Mouse (Mus musculus) hindbrain, embryonic 16.5 days (tissue): ENCODE measurements at regions not wholly inside any gene's neighbourhood (a gene's known extent, or its start where the extent isn't known, plus 50 kb on each side); places are given as distances from the start of the nearest gene placed in this dataset.

Experiments used
- ATAC-seq: fragments of 200-750 bp; cut with Nextera tagmentation; 2 replicates; pipeline ENCODE4 v1.8.0; 2017; ENCODE audit warnings: moderate TSS enrichment, moderate library complexity
- H3K27ac ChIP-seq: fragments of 300-500 bp; sonication (generic); 2 replicates; pipeline ENCODE4 v1.5.1; 2014; ENCODE audit warnings: low read depth, mild to moderate bottlenecking, control low read depth, low read length, moderate library complexity
- H3K27me3 ChIP-seq: fragments of 300-500 bp; sonication (generic); replicated peaks from 2 replicates; pipeline ENCODE4 v1.6.1; 2014; ENCODE audit warnings: low read length; ENCODE audit not compliant: control insufficient read depth, insufficient read depth
- H3K36me3 ChIP-seq: fragments of 300-500 bp; sonication (generic); 2 replicates; pipeline ENCODE4 v1.6.1; 2014; ENCODE audit warnings: mild to moderate bottlenecking, low read length, moderate library complexity, mixed read lengths; ENCODE audit not compliant: control insufficient read depth, insufficient read depth
- H3K4me1 ChIP-seq: fragments of 300-500 bp; sonication (generic); 2 replicates; pipeline ENCODE4 v1.6.1; 2014; ENCODE audit warnings: low read depth, low read length; ENCODE audit not compliant: control insufficient read depth, insufficient read depth
- H3K4me2 ChIP-seq: fragments of 300-500 bp; sonication (generic); 2 replicates; pipeline ENCODE4 v1.6.1; 2014; ENCODE audit warnings: mild to moderate bottlenecking, low read length, control low read depth, moderate library complexity
- H3K4me3 ChIP-seq: fragments of 300-500 bp; sonication (generic); 2 replicates; pipeline ENCODE4 v1.5.1; 2014; ENCODE audit warnings: mild to moderate bottlenecking, low read length, control low read depth, moderate library complexity
- H3K9ac ChIP-seq: fragments of 300-500 bp; sonication (generic); 2 replicates; pipeline ENCODE4 v1.6.1; 2014; ENCODE audit warnings: low read depth, mild to moderate bottlenecking, control low read depth, low read length, moderate library complexity
- H3K9me3 ChIP-seq: fragments of 300-500 bp; sonication (generic); 2 replicates; pipeline ENCODE4 v1.6.1; 2014; ENCODE audit warnings: mild to moderate bottlenecking, low read length, moderate library complexity; ENCODE audit not compliant: control insufficient read depth
- WGBS: fragments of 180-500 bp; shearing (Covaris S2); extraction: QIAGEN DNeasy Blood & Tissue Kit; methylation state at CpG from one replicate; pipeline ENCODE4 v1.1.7; 2014; 5-methylcytosine and 5-hydroxymethylcytosine counted together

GRCm38 (mm10) chr4:127501881-127502280, 143.9 kb upstream of the Gjb5 start:
- no peak overlapping the region for H3K4me2 ChIP-seq
- H3K27me3 ChIP-seq: no peaks in the 10 kb centered on the region
- no peak overlapping the region for H3K27ac ChIP-seq
- ATAC-seq: no peak
- no peaks in the 10 kb centered on the region for H3K4me1 ChIP-seq
- 84% methylated on average over 7 of the region's 7 CpGs for WGBS
- H3K9me3 ChIP-seq: no peaks in the 10 kb centered on the region
- no peaks in the 10 kb centered on the region for H3K36me3 ChIP-seq
- H3K9ac ChIP-seq: no peak overlapping the region
- no peak overlapping the region for H3K4me3 ChIP-seq

DNA sequence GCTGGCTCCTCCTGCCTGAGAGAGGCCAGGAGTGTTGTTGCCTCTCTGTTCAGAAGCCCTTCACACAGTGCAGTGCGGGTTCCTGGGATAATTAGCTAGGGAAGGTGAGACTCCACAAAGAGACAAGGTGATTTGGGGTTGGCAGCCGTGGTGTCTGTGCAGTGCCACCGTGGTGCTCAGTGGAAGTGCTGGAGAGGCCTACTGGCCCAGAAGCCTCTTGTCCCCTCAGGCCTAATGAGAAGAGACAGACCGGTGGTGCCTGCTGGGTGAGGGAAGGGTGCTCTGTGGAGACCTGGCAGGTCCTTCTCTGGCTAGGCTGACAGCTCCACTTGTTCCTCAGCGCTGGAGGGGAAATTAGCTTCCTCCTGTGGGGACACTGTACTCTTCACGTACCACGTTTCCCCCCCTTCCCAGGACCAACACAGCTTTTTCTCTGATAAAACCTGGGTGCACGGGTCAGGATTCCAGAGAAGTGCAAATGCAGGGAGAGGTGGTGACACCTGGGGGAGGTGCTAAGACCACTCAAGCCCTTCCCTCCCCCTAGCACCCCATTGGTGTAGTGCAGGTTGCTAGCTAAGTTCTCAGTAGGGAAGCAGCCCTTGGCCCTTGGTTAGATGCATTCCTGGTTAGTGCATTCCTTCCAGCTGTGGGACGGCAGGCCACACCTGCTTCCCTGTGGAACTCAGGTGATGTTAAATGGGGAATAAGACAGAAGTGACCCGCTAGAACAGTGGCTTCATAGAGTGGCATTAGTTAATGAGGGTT, 129.2 kb upstream of the Gjb5 start:
- Histone ChIP-seq H3K4me1 (no peaks in the 10 kb centered on the region), H3K27ac (no peak overlapping the region; the same call in 1 of the 2 replicates), H3K36me3 (no peaks in the 10 kb centered on the region), H3K4me2 (no peak overlapping the region), H3K9me3 (no peaks in the 10 kb centered on the region), H3K27me3 (no peaks in the 10 kb centered on the region), H3K4me3 (no peak overlapping the region), H3K9ac (no peak overlapping the region)
- no peak for ATAC-seq
- 50% methylated on average over 10 of the region's 10 CpGs for WGBS

DNA sequence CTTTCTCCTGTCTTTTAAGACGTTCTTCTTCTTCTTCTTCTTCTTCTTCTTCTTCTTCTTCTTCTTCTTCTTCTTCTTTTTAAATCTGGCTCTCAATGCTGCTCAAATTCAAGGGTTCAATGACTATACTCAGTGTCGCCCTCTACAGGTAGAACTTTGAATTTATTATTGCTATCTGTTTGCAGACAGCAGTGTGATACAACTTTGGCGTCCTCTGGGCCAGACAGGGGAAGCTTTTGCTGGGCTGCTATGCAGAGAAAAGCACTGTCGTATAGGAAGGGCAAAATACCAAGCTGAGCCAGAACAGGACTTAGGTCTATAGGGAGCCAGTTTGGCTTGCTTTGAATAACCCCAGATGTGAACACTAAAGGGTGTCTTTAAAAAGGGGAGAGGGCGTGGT, 127.3 kb upstream of the Gjb5 start:
- WGBS: 77% methylated on average over 5 of the region's 5 CpGs
- Histone ChIP-seq H3K27me3 (no peaks in the 10 kb centered on the region), H3K4me1 (no peaks in the 10 kb centered on the region), H3K9me3 (no peaks in the 10 kb centered on the region), H3K36me3 (no peaks in the 10 kb centered on the region), H3K4me3 (no peak overlapping the region), H3K9ac (no peak overlapping the region), H3K27ac (no peak overlapping the region), H3K4me2 (no peak overlapping the region)
- no peak for ATAC-seq

- H3K27ac ChIP-seq: no peak overlapping the region
- no peaks in the 10 kb centered on the region for H3K27me3 ChIP-seq
- H3K4me1 ChIP-seq: no peaks in the 10 kb centered on the region
- ATAC-seq: no peak
- H3K4me3 ChIP-seq: no peak overlapping the region
- no peak overlapping the region for H3K9ac ChIP-seq
- H3K4me2 ChIP-seq: no peak overlapping the region
- 69% methylated on average over 4 of the region's 4 CpGs for WGBS
- no peaks in the 10 kb centered on the region for H3K36me3 ChIP-seq
- no peaks in the 10 kb centered on the region for H3K9me3 ChIP-seq
Observed at GRCm38 (mm10) chr4:127482461-127482860, 124.5 kb upstream of the Gjb5 start.

- Histone ChIP-seq H3K9ac (no peak overlapping the region), H3K4me3 (no peak overlapping the region), H3K27me3 (no peaks in the 10 kb centered on the region), H3K9me3 (no peaks in the 10 kb centered on the region), H3K4me2 (no peak overlapping the region), H3K27ac (no peak overlapping the region), H3K4me1 (no peaks in the 10 kb centered on the region), H3K36me3 (no peaks in the 10 kb centered on the region)
- WGBS: 61% methylated on average over 5 of the region's 5 CpGs
- ATAC-seq: no peak
Observed at GRCm38 (mm10) chr4:127480339-127480738, 122.4 kb upstream of the Gjb5 start.

- no peak overlapping the region for H3K4me2 ChIP-seq
Observed at GRCm38 (mm10) chr4:127469877-127470276, 111.9 kb upstream of the Gjb5 start.

GRCm38 (mm10) chr4:127454511-127455119, 96.6 kb upstream of the Gjb5 start:
- ATAC-seq: no peak
- H3K9me3 ChIP-seq: no peaks in the 10 kb centered on the region; the same call in 1 of the 2 replicates
- H3K4me1 ChIP-seq: no peaks in the 10 kb centered on the region
- no peak overlapping the region for H3K27ac ChIP-seq
- H3K4me3 ChIP-seq: no peak overlapping the region
- no peaks in the 10 kb centered on the region for H3K27me3 ChIP-seq
- WGBS: 78% methylated on average over 11 of the region's 11 CpGs
- H3K9ac ChIP-seq: no peak overlapping the region
- no peak overlapping the region for H3K4me2 ChIP-seq
- H3K36me3 ChIP-seq: no peaks in the 10 kb centered on the region

More at GRCm38 (mm10) chr4:127469877-127470276, 111.9 kb upstream of the Gjb5 start:
- no peaks in the 10 kb centered on the region for H3K4me1 ChIP-seq
- H3K27me3 ChIP-seq: no peaks in the 10 kb centered on the region
- no peak overlapping the region for H3K27ac ChIP-seq
- WGBS: 91% methylated on average over 7 of the region's 7 CpGs
- ATAC-seq: no peak
- no peak overlapping the region for H3K4me3 ChIP-seq
- H3K9me3 ChIP-seq: no peaks in the 10 kb centered on the region
- H3K36me3 ChIP-seq: no peaks in the 10 kb centered on the region
- H3K9ac ChIP-seq: no peak overlapping the region

- no peaks in the 10 kb centered on the region for H3K4me1 ChIP-seq
- H3K4me2 ChIP-seq: no peak overlapping the region
- H3K4me3 ChIP-seq: no peak overlapping the region
- no peaks in the 10 kb centered on the region; the same call in 1 of the 2 replicates for H3K9me3 ChIP-seq
- ATAC-seq: no peak
- WGBS: 73% methylated on average over 8 of the region's 8 CpGs
- H3K9ac ChIP-seq: no peak overlapping the region
- no peaks in the 10 kb centered on the region for H3K36me3 ChIP-seq
- H3K27ac ChIP-seq: no peak overlapping the region
- H3K27me3 ChIP-seq: no peaks in the 10 kb centered on the region
Observed at GRCm38 (mm10) chr4:127452081-127452480, 94.1 kb upstream of the Gjb5 start.

GRCm38 (mm10) chr4:127445300-127445699, 87.3 kb upstream of the Gjb5 start:
- Histone ChIP-seq H3K27me3 (no peaks in the 10 kb centered on the region), H3K36me3 (no peaks in the 10 kb centered on the region), H3K4me1 (no peaks in the 10 kb centered on the region), H3K4me2 (no peak overlapping the region), H3K27ac (no peak overlapping the region), H3K9ac (no peak overlapping the region), H3K9me3 (no peaks in the 10 kb centered on the region; the same call in 1 of the 2 replicates), H3K4me3 (no peak overlapping the region)
- ATAC-seq: no peak
- WGBS: 71% methylated on average over 3 of the region's 3 CpGs
